Mouse (Mus musculus) MEL (cell line): Measurements from ENCODE around the gene Wfikkn2. TPM values are rescaled to one million over a fixed set of nuclear protein-coding genes. Genes with fewer than 3 reads are reported as not detected.

ENCODE experiments used
- DNase-seq: peaks from one replicate; pipeline ENCODE4 v3.0.0; 2011; ENCODE audit warnings: low read depth, low spot score
- H3K27ac ChIP-seq: 2 replicates; pipeline ENCODE4 v1.5.1; 2012; ENCODE audit warnings: low read depth, mild to moderate bottlenecking, control low read depth, low read length, moderate library complexity; ENCODE audit not compliant: control insufficient read depth
- H3K27me3 ChIP-seq, 2 experiments: fragments of 150-350 bp in 1 of 2; sonication (generic) in 1 of 2; 2 replicates each; pipeline ENCODE4 v1.6.1; 2012; ENCODE audit warnings: low read length in 2 of 2, mild to moderate bottlenecking in 2 of 2, improper control_type of control experiment in 1 of 2, moderate library complexity in 1 of 2; ENCODE audit not compliant: insufficient read depth in 2 of 2, control insufficient read depth in 1 of 2
- H3K36me3 ChIP-seq, 2 experiments: 2 replicates each; pipeline ENCODE4 v1.6.1; 2012 to 2014; ENCODE audit warnings: low read length in 2 of 2, improper control_type of control experiment in 1 of 2, inconsistent platforms in 1 of 2, mild to moderate bottlenecking in 1 of 2; ENCODE audit not compliant: insufficient read depth in 2 of 2, control insufficient read depth in 1 of 2
- H3K4me1 ChIP-seq, 2 experiments: fragments of 150-350 bp in 1 of 2; sonication (generic) in 1 of 2; 2 replicates each; pipeline ENCODE4 v1.6.1; 2012; ENCODE audit warnings: low read length in 2 of 2, improper control_type of control experiment in 1 of 2, mild to moderate bottlenecking in 1 of 2; ENCODE audit not compliant: insufficient read depth in 2 of 2, control insufficient read depth in 1 of 2
- H3K4me3 ChIP-seq, 2 experiments: fragments of 150-350 bp in 1 of 2; sonication (generic) in 1 of 2; 2 replicates each; pipeline ENCODE4 v1.5.1; 2012; ENCODE audit warnings: low read depth in 2 of 2, low read length in 2 of 2, mild to moderate bottlenecking in 2 of 2, moderate library complexity in 2 of 2, control low read depth in 1 of 2, improper control_type of control experiment in 1 of 2; ENCODE audit not compliant: control insufficient read depth in 1 of 2, insufficient read depth in 1 of 2
- H3K79me2 ChIP-seq: 2 replicates; pipeline ENCODE4 v1.6.1; 2012; ENCODE audit warnings: mild to moderate bottlenecking, low read length, moderate library complexity; ENCODE audit not compliant: control insufficient read depth, poor library complexity, insufficient read depth
- H3K9ac ChIP-seq: 2 replicates; pipeline ENCODE4 v1.6.1; 2012; ENCODE audit warnings: low read depth, mild to moderate bottlenecking, control low read depth, low read length, moderate library complexity; ENCODE audit not compliant: control insufficient read depth, poor library complexity, severe bottlenecking
- H3K9me3 ChIP-seq: fragments of 150-350 bp; sonication (generic); replicated peaks from 2 replicates; pipeline ENCODE4 v1.6.1; 2012; ENCODE audit warnings: mild to moderate bottlenecking, low read length, improper control_type of control experiment, moderate library complexity; ENCODE audit not compliant: insufficient read depth
- BHLHE40 ChIP-seq: IDR thresholded peaks from 2 replicates; pipeline ENCODE4 v1.6.1; 2012; ENCODE audit warnings: low read depth, mild to moderate bottlenecking, inconsistent platforms, low read length, improper control_type of control experiment, borderline replicate concordance
- CHD1 ChIP-seq: IDR thresholded peaks from 2 replicates; pipeline ENCODE4 v1.6.1; 2012; ENCODE audit warnings: low read depth, mild to moderate bottlenecking, inconsistent platforms, low read length, improper control_type of control experiment
- EP300 ChIP-seq, 2 experiments: IDR thresholded peaks; 2 replicates each; pipeline ENCODE4 v1.6.1; 2011; ENCODE audit warnings: improper control_type of control experiment in 2 of 2, low read length in 2 of 2, low read depth in 1 of 2, mild to moderate bottlenecking in 1 of 2
- POLR2AphosphoS5 ChIP-seq: IDR thresholded peaks from 2 replicates; pipeline ENCODE4 v1.6.1; 2012; ENCODE audit warnings: low read depth, borderline replicate concordance, mild to moderate bottlenecking, inconsistent platforms, low read length, moderate library complexity, mixed read lengths
- RAD21 ChIP-seq: IDR thresholded peaks from 2 replicates; pipeline ENCODE4 v1.6.1; 2011; ENCODE audit warnings: mild to moderate bottlenecking, low read depth, low read length, improper control_type of control experiment
- TAL1 ChIP-seq: IDR thresholded peaks from 2 replicates; pipeline ENCODE4 v1.6.1; 2012; ENCODE audit warnings: mild to moderate bottlenecking, inconsistent platforms, low read length, moderate library complexity, mixed read lengths
- TCF12 ChIP-seq: IDR thresholded peaks from 2 replicates; pipeline ENCODE4 v1.6.1; 2014; ENCODE audit warnings: low read depth, mild to moderate bottlenecking, inconsistent platforms, low read length, improper control_type of control experiment, moderate library complexity
- ZC3H11A ChIP-seq: IDR thresholded peaks from 2 replicates; pipeline ENCODE4 v1.6.1; 2012; ENCODE audit warnings: low read depth, mild to moderate bottlenecking, inconsistent platforms, low read length, improper control_type of control experiment
- ZKSCAN1 ChIP-seq: IDR thresholded peaks from 2 replicates; pipeline ENCODE4 v1.6.1; 2012; ENCODE audit warnings: low read depth, mild to moderate bottlenecking, inconsistent platforms, low read length, improper control_type of control experiment, moderate library complexity
- ZNF384 ChIP-seq: IDR thresholded peaks from 2 replicates; pipeline ENCODE4 v1.6.1; 2012; ENCODE audit warnings: low read depth, mild to moderate bottlenecking, inconsistent platforms, low read length, improper control_type of control experiment
- polyA plus RNA-seq, 2 experiments: library from polyadenylated mRNA; stranded (reverse) in 1 of 2; unstranded in 1 of 2; fragments of >175 nt in 1 of 2; fragments of >200 nt in 1 of 2; gene quantifications; 2 replicates each; pipeline versions ENCODE4 v1.2.1 to v1.2.4; 2012; ENCODE audit warnings: low replicate concordance in 2 of 2, low read depth in 1 of 2; ENCODE audit not compliant: insufficient read length in 2 of 2, insufficient read depth in 1 of 2, missing spikeins in 1 of 2
- total RNA-seq: library from RNA; depleted of rRNA; stranded (reverse); fragments of 300-350 nt; gene quantifications from 2 replicates; pipeline ENCODE4 v1.2.3, GENCODE M21; 2012; rRNA removed

The Wfikkn2 gene
- total RNA-seq: not detected in 2 replicates
- polyA plus RNA-seq: not detected

DNA sequence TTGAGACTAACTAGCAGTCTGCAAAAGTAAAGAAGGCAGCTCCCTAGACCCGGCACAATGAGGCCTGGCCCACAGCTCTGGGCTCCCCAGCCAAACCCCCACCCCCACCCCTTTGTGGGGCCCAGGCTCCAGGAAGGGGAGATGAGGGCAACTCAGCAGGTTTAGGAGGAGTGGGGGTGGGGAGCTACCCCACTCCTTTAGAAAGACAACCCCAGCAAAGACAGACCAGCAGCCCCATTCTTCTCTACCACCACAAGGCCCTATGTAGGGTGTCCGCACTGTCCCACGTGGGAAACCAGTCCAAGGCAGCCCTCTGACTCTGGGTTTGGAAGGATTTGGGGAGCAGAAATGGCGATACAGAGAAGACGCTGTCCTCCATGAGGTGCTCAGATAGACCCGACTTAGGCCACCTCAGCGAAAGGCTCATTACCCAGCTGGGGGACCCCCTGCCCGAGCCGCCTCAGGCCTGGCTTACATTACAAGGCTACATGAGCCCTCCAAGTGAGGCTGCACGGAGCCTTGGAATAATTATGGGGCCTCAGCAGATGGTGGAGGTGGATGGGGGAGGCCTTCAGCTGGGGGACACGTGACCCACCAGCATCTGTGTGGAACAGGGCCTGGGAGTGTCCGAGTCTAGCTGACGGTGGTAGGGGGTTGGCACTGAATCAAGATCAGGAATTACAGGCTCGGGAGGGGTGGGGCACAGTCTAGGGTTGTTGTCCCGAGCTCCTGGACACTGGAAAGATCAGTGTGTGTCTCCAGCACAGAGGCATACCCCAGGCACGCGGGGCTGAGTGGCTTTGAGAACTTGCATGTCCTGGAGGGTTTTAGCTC, at the start of gene Wfikkn2:
Gene Wfikkn2 (minus strand): TSS at position 51 of the 834 bp plus-strand sequence.
- H3K27ac ChIP-seq: no peak within 1 kb of the TSS
- H3K4me3 ChIP-seq: no peak within 1 kb of the TSS
- H3K9me3 ChIP-seq: no peaks in the 10 kb centered on the region
- no peak for DNase-seq
- H3K4me1 ChIP-seq: no peaks in the 10 kb centered on the region
- H3K36me3 ChIP-seq: no peaks in the 10 kb centered on the region
- H3K27me3 ChIP-seq: peaks cover 29 to 33% of the 10 kb centered on the region in 2 experiments
- H3K79me2 ChIP-seq: no peaks in the 10 kb centered on the region
- no peak for TF ChIP-seq EP300 (IDR thresholded peaks at IDR 0.05; ENCODE audit: low read depth in 1 of 2, low read length in 2 of 2)
- TF ChIP-seq RAD21: no peak
- no peak for TF ChIP-seq ZKSCAN1
- TF ChIP-seq TAL1: no peak
- no peak for TF ChIP-seq BHLHE40
- no peak for TF ChIP-seq POLR2AphosphoS5
- no peak within 1 kb of the TSS for H3K9ac ChIP-seq

DNA sequence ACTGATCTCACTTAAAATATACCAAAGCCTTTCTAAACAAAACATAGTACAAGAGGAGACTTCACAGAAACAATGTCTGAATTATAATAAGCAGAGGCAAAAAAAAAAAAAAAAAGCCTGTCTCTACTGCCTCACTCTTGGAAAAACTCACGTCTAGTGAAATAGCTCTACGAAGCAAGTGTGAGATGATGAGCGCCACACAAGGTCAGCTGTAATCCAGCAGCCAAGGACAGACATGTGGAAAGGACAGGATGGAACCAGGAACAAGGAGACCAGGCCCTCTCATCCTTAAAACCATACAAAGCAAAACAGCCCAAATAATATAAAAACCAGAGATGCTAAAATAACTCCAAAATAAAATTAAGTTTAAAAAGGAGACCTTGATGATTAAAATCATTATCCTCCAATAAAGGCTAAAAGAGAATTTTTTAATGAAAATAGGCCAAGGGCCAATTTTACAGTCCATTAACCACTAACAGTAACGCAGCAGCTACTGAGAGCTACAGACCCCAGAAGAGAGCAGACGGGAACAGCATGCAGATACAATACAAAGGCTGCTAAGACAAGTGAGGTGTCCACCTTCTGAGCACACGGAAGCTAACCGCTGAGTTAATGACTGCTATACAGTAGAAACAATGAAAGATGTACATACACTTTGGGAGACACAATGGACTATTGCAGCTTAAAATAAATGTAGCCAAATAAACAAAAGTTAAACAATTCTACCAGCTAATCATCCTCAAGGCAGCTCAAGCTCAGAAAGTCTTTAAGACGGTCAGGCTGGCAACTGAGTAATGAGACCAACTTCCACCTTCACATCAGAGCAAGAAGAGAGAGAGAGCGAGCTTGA, 49.4 kb upstream of the Wfikkn2 start:
- no peak overlapping the region for H3K4me3 ChIP-seq
- H3K79me2 ChIP-seq: no peaks in the 10 kb centered on the region
- no peak overlapping the region for H3K9ac ChIP-seq
- TF ChIP-seq ZC3H11A: no peak
- TF ChIP-seq ZNF384: 0 out of 2 replicates have a peak, but pooled peaks have one; percentile 7
- no peak for TF ChIP-seq CHD1
- no peak for TF ChIP-seq TCF12
- H3K36me3 ChIP-seq: peaks cover 0 to 97% of the 10 kb centered on the region in 2 experiments; a peak in 3 of 4 replicates
- no peak overlapping the region for H3K27ac ChIP-seq
- H3K27me3 ChIP-seq: no peaks in the 10 kb centered on the region
- H3K4me1 ChIP-seq: no peaks in the 10 kb centered on the region
- no peaks in the 10 kb centered on the region for H3K9me3 ChIP-seq
- DNase-seq: no peak
